35 mouse cellular contexts compared by ENCODE assay signal in the genomic region with DNA sequence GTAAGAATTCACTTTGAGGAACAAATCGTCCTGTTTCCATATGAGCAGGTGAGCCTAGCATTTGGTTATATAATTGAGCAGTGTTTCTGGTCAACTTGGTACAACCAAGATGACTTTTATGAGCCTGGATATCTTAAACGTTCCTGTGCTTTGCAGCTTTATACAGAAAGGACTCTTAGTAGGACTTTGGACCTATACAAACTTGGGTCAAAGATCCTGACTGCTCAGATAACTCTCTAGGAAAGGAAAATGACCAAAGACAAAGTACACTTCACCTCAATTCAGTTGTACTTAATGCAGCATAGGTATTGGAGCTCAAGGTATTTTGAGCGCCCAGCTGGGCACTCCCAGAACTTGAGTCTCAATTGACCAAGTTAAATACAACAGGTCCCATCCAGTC. TPM values are rescaled to one million over a fixed set of nuclear protein-coding genes. Genes with fewer than 3 reads are reported as not detected.
"Had no signal": no experiment of that assay in that cellular context is flagged by ENCODE, and none has a peak within 500 bp of the region (broad histone marks: within the 10 kb centered on the region; RNA-seq: fewer than 3 reads in every experiment).

No protein-coding gene starts in this region.

- DNase-seq: left cerebral cortex, postnatal 4 days; liver; liver, embryonic 13.5 days; liver, postnatal 0 days; lung, adult 18-20 months; lung, adult 2 months; lung, embryonic 14.5 days; lung, postnatal 10 days; lung, postnatal 14 days; lung, postnatal 36 days; lung, postnatal 4 days; midbrain, embryonic 14.5 days had no signal

- H3K4me2 ChIP-seq: limb, embryonic 12.5 days; limb, embryonic 13.5 days; limb, embryonic 15.5 days; liver, embryonic 11.5 days; liver, embryonic 12.5 days; liver, embryonic 13.5 days; liver, embryonic 15.5 days; lung, embryonic 14.5 days; lung, embryonic 15.5 days; midbrain, embryonic 11.5 days; midbrain, embryonic 12.5 days; midbrain, embryonic 13.5 days; midbrain, embryonic 15.5 days had no signal

- H3K4me1 ChIP-seq: limb, embryonic 12.5 days; limb, embryonic 13.5 days; limb, embryonic 15.5 days; liver, embryonic 12.5 days; liver, embryonic 13.5 days; liver, embryonic 15.5 days; lung, embryonic 15.5 days; megakaryocyte, embryonic 14.5 days; midbrain, embryonic 10.5 days; midbrain, embryonic 12.5 days; midbrain, embryonic 13.5 days; midbrain, embryonic 15.5 days had no signal

- H3K27me3 ChIP-seq: limb, embryonic 12.5 days; limb, embryonic 13.5 days; limb, embryonic 15.5 days; liver, embryonic 12.5 days; liver, embryonic 13.5 days; liver, embryonic 15.5 days; lung, embryonic 15.5 days; megakaryocyte, embryonic 14.5 days; midbrain, embryonic 12.5 days; midbrain, embryonic 13.5 days; midbrain, embryonic 15.5 days had no signal

- H3K4me3 ChIP-seq: limb, embryonic 10.5 days; limb, embryonic 12.5 days; limb, embryonic 13.5 days; limb, embryonic 15.5 days; liver, embryonic 12.5 days; liver, embryonic 13.5 days; liver, embryonic 15.5 days; lung, embryonic 15.5 days; megakaryocyte, embryonic 14.5 days; midbrain, embryonic 10.5 days; midbrain, embryonic 12.5 days; midbrain, embryonic 13.5 days; midbrain, embryonic 15.5 days; myocyte had no signal

- H3K9me3 ChIP-seq: limb, embryonic 10.5 days; limb, embryonic 13.5 days; limb, embryonic 15.5 days; liver, embryonic 12.5 days; liver, embryonic 13.5 days; liver, embryonic 15.5 days; lung, embryonic 15.5 days; midbrain, embryonic 10.5 days; midbrain, embryonic 12.5 days; midbrain, embryonic 13.5 days; midbrain, embryonic 15.5 days had no signal

- H3K27ac ChIP-seq: limb, embryonic 10.5 days; limb, embryonic 12.5 days; limb, embryonic 13.5 days; limb, embryonic 15.5 days; liver, embryonic 12.5 days; liver, embryonic 13.5 days; liver, embryonic 14.5 days; liver, embryonic 15.5 days; lung, embryonic 15.5 days; macrophage; midbrain, embryonic 10.5 days; midbrain, embryonic 12.5 days; midbrain, embryonic 13.5 days; midbrain, embryonic 15.5 days had no signal

- H3K9ac ChIP-seq: limb, embryonic 12.5 days; limb, embryonic 13.5 days; limb, embryonic 15.5 days; liver, embryonic 12.5 days; liver, embryonic 13.5 days; liver, embryonic 14.5 days; liver, embryonic 15.5 days; liver, postnatal 0 days; lung, embryonic 14.5 days; lung, embryonic 15.5 days; midbrain, embryonic 12.5 days; midbrain, embryonic 13.5 days; midbrain, embryonic 15.5 days had no signal

- ATAC-seq: liver, embryonic 12.5 days; liver, postnatal 0 days; lung, postnatal 0 days; midbrain, embryonic 13.5 days; midbrain, embryonic 15.5 days; midbrain, embryonic 16.5 days had no signal

- H3K36me3 ChIP-seq: limb, embryonic 10.5 days; limb, embryonic 12.5 days; limb, embryonic 13.5 days; limb, embryonic 15.5 days; liver, embryonic 12.5 days; liver, embryonic 13.5 days; liver, embryonic 15.5 days; lung, embryonic 15.5 days; midbrain, embryonic 10.5 days had no signal

RNA-seq across cellular contexts. Expression of gene Pxdn, which starts 21.3 kb away (rescaled TPM):
- total RNA-seq: megakaryocyte progenitor cell, adult 5-6 weeks; megakaryocyte, adult 5-6 weeks; megakaryocyte-erythroid progenitor cell, adult 5-6 weeks; monocyte, adult 5-6 weeks had no signal
- polyA plus RNA-seq: macrophage had no signal
